Mouse (Mus musculus): ENCODE results near the gene Gnb1l.

The Gnb1l gene

DNA sequence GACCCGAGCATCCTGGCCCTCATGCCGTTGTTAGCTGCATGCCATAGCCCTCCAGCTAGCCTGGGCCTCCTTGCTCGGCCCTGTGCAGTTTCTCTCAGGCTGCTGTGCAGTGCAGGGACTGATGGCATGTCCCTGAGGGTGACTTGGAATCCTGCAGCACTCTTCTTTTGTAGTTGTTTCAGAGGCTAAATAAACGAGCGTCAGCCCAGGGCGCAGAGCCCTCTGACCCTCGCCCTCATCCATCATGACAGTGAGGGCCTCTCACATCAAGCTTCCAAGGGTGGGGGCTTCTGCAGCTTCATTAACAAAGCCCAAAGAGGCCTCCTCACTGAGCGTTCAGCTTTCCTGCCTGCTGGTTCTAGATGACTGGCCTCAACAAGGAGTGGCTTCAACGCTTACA is 53.1 kb downstream of the Gnb1l start:
- no peak for DNase-seq

DNA sequence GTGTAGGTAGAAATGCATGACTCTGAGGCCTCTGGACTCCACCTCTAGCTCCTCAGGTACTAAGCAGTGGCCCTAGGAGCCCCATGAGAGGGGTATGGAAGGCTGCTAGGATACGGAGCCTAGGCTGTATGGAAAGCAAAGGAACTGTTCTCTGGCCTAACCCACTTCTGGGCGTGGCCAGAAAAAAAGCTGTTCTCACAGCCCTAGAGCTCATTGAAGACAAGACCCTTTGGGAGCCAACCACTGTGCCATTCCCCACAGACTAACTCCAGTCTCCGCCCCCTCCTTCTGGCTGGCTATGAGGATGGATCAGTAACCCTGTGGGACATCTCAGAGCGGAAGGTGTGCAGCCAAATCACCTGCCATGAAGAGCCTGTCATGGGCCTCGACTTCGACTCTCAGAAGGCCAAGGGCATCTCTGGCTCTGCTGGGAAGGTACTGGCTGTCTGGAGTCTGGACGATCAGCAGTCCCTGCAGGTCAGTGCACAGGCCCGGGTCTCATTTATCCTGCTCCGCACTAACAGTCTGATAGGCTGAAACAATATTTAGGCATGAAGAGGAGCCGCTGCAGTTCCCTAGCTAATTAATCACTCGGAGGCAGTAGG is 53.7 kb downstream of the Gnb1l start:
- no peak for DNase-seq

DNA sequence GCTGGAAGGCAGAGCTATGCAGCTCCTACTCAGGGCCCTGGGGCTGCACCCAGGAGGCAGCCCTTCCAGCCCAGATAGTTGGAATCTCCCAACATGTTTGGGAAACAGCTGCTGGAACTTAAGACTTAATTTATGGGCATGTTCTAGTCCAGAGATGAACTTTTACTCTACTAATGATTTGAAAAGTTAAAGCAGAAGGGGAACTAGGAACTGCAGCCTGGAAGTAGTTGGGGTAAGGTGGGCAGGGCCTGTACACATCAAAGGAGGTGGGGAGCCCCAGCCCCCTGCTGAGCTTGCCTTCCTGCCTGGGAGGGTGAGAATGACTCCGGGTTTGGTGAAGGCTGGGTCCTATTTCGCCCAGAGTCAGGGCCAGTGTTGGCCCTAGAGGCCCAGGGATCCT is 56.2 kb downstream of the Gnb1l start:
- no peak for DNase-seq

DNA sequence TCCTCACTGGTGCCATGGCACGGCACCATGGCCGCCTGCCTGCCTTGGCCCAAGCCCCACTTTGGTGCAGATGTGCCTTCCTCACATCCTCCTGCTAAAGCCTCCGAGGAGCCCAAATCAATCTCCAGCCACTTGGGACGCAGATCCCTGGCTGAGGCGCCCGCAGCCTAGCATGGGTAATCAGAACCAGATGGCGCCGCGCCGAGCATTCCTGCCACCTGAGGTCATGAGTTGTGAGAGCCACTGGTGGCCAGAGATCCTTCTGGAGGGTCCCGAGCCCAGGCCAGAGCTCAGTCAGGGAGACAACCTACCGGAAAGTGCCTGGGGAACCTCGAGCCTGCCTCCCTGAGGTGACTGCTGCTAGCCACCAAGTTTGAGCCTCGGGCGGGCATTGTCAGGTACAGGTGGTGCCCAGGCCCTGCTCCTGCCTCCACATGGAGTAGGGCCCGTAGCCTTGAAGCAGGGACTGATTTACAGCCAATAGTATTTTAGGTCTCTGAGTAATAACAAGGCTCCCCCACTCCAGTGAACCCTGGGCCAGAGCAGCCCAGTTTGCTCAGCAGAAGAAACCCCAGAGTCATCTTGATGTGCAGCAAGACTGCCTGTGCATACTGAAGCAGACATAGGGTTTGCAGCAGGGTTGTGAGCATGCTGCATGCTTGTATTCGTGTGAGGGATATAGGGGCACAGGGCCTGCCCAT is 56.9 kb downstream of the Gnb1l start:
- DNase-seq: no peak

DNA sequence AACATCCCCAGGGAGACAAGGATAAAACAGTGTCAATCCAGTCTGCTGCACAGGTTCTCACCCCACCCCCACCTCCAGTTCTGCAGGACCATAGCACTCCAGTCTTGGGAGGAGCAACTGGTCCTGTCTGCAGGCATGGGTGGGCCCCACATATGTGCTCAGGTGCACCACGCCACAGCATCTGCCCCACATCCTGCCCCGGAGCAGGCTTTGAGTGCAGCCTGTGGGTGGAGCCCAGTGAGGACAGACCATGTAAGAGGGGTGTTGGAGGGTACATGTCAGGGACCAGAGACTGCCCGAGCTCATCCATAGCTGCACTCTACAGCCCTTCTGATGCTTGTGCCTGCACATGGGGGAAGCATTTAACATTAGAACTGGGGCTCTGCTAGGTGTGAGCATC is 57.9 kb downstream of the Gnb1l start:
- peak; percentile 31 to 52 for DNase-seq

DNA sequence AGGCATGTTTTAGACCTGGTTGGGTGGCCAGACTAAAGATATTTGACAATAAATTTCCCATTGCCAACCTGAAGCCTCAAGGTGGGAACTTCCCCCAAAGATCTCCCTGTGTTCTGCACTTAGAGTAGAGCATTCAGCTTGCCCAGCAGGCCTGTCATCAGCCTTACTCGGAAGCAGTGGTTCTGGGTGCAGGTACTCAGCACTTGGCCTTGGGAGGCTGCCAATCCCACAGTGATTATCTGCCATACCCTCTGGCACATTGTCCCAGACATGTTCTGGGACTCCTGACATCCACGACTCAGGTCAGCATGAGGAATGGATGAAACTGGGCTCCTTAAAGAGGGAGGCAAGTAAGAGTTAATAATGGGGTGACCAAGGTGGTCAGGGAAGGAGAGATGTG is 66.0 kb downstream of the Gnb1l start:
- no peak for DNase-seq

DNA sequence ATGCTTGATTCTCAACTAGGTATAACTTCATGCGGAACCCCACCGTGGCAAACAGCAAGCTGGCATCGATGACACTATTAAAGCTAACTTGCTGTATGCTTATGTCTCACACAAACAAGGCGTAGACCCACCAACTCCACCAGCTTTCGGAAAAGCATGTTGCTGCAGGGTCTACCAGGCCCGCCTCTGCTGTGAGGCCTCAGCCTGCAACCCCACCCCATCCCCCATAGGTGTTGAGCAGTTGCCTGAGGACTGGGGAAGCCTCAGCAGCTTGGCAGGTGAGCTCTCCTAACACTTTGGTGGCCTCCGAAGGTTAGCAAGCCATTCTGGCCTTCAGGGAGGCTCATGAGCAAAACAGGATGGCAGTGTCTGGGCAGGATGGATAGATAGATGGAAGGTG is 70.1 kb downstream of the Gnb1l start:
- no peak for DNase-seq

- no peak for DNase-seq
Measured at GRCm38 (mm10) chr16:18574196-18574595, 75.7 kb downstream of the Gnb1l start.

GRCm38 (mm10) chr16:18577071-18577470 is 78.6 kb downstream of the Gnb1l start:
- no peak for DNase-seq

DNA sequence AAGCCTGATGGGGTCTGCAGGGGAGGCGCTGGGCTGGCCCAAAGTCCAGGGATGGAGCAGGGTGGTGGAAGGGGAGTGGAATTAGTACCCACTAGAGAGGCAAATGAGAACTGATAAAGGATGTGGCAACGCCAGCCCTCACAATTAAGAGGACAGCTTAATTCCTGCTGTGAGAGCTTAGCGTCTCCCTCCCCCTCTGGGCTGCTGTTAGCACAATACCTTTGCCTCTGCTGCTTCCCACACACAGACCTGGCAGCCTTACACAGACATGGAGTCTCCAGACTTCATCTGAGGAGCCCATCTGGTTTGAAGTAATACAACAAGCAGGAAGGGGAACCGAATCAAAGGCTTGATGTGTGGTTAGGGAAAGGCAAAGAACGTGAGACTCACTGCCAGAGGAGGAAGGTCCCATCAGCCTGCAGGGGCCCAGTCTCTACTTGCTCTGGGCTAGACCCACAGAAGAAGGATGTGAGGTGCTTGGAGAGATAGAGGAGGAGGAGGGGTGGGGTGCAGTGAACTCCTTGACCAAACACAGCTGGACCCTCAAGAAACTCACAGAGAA is 79.2 kb downstream of the Gnb1l start:
- DNase-seq: no peak

DNA sequence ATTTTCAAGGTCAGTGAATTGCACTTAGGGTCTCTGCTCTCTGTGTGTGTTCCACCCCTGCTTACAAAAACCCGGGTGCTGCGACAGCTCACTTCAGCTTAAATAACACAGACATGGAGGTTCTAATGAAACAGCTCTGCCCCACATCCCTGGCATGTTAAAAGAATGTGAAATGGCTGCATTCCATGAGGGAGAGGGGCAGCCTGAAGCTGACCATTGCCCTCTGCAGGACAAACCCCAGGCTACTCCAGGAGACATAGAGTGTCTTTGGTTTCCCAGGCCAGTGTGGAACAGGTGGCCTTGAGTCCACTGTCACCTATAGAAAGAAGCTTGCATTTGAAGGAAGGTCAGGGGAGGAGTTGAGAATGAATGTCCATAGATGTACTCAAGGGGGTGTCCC is 81.9 kb downstream of the Gnb1l start:
- DNase-seq: no peak

- no peak for DNase-seq
Measured at GRCm38 (mm10) chr16:18581050-18581622, 82.6 kb downstream of the Gnb1l start.

- DNase-seq: no peak
Measured at GRCm38 (mm10) chr16:18581623-18582205, 83.2 kb downstream of the Gnb1l start.

DNA sequence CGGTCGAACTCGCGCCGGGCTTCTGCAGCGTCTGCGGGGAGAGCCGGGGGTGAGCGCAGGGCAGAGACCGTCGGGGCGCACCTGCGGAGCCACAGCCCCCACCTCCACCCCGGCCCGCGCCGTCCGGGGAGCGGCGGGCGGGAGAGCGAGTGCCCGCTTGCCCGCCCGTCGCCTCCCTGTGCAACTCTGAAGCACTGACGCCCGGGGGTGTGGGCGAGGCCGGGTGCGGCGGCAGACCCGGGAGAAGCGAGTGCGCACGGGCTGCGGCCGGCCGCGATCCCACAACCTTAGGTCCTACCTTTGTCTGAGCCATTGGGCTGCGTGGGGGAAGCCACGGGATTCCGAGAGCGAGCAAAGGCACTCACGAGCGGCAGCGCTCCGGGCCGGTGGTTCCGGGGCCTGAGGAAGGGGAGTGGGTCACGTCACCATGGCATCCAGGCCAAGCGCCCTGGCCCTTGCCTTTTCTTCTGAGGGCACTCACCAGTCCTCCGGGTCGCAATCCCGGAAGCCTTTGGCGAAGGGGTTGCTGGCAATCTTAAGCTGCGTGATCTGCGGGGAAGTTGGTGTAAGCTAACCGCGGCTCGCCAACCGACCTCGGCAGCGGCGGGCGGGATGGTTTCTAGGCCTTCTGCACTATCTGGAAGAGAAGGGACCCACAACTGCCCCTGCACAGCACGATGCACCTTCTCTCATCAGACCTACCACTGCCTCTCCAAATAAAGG is 84.1 kb downstream of the Gnb1l start:
- no peak for DNase-seq

DNA sequence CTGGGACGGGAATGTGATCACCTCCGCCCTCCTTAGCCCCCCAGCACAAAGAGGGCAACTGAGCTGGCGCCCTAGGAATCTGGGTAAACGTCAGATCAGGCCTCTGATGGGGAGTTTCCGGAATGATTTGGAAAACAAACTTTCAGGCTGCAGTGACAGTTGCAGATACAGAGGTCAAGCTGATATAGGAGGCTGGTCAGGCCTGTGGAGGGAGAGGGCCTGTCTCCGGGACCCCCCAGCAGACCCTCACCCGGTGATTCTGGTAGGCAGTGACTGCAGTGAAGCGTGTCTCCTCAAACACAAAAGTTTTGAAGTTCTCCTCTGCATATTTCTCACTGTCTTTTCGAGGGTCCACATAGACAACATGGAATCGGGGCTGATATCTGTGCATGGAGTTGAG is 84.7 kb downstream of the Gnb1l start:
- DNase-seq: no peak

- DNase-seq: no peak
Measured at GRCm38 (mm10) chr16:18583673-18584357, 85.3 kb downstream of the Gnb1l start.

- DNase-seq: no peak
Measured at GRCm38 (mm10) chr16:18584901-18585510, 86.5 kb downstream of the Gnb1l start.

DNA sequence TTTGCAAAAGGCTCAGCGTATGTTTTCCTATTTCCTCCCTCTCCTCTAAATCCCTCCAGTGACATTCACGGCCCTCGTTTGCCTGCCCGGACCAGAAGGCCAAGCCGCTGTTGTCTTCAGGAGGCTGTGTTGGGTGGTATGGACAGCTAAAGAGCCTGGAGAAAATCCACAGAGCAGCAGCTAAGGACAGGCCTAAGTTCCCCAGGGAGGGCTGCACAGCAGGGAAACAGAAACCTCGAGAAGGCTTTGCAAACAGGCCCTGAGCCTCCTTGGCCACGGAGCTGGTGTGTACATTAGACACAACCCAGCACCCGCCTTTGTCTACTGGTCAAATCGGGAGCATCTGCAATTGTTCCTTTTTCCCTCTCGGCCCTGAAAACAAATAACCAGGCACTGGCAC is 87.2 kb downstream of the Gnb1l start:
- no peak for DNase-seq

GRCm38 (mm10) chr16:18586076-18586905 is 87.8 kb downstream of the Gnb1l start:
- no peak for DNase-seq

DNA sequence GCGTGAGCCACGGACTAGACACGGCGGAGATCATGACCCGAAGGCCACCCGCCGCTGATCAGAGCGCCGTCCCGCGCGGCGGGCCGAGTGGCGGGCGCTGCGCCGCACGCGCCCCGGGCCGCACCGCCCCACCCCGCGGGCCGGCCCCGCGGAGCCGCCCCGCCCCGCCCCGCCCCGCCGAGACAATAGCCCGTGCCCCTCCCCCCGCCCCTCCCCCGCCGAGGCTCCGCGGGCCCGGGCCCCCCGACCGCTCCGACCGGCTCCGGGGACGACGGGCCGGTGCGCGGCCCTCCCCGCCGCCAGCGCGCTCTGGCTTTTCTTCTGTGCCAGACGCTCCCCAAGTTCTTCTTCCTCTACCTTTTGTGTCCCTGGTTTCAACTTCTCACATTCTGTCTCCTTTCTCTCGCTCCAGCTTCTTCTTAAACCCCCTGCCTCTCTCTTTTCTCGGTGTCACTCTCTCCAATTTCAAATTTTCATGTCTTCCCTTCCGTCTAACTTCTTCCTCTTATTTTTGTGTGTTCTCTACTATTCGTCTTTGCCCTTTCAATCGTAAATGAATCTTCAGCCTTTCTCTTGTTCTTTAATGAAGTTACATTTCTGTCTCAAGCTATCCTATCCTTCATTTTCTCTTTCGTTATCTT is 88.5 kb downstream of the Gnb1l start:
- no peak for DNase-seq
